Mouse (Mus musculus) cerebellum, postnatal 25 days (tissue): ENCODE measurements around the gene Tsc22d4.
"Not testable (repeated sequence)": the region's sequence is repeated elsewhere in the genome, so short reads cannot be mapped to it uniquely, and the experiment has no call there.

Source experiments
- DNase-seq, 2 experiments: peaks; one replicate each; pipeline ENCODE4 v3.0.0; 2021; ENCODE audit warnings: mixed read lengths in 2 of 2

The Tsc22d4 gene

GRCm38 (mm10) chr5:137745214-137746171 is at the start of gene Tsc22d4:
TSS of gene Tsc22d4 (plus strand) at chr5:137745730.
- peak; percentile 88 to 90 for DNase-seq

GRCm38 (mm10) chr5:137695930-137696329 is 49.6 kb upstream of the Tsc22d4 start:
- no peak for DNase-seq

DNA sequence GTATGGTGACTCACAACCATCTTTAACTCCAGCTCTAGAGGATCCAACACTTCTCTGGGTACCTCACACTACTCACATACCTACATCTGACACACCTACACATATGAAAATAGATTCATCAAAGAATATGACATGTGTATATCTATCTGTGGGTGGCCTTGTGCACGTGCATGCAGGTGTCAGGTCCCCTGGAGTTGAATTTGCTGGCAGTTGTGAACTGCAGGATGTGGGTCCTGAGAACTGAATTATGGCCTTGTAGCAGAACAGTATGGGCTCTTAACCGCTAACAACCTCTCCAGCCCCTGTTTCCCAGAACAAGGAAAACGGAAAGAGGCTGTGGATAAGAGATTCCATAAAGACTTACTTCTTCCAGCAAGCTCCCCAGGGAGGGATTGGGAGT is 46.5 kb upstream of the Tsc22d4 start:
- no peak for DNase-seq

GRCm38 (mm10) chr5:137699850-137700249 is 45.7 kb upstream of the Tsc22d4 start:
- no peak for DNase-seq

DNA sequence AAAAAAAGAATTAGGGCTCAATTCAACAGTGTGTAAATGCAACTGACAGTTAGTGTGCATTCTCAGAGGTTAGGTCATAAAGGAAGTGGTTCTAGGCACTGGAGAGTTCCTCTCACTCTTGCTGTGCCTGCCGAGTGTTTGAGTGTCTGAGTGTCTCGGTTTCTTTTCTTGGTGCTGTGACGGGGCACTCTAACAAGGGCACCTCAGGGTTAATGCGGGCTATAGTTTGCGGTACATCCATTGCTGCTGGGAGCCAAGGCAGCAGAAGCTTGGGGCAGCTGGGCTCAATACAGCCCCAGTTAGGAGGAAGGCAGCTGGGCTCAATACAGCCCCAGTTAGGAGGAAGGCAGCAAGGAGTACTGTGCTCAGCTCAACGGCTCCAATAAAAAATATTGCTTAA is 40.3 kb upstream of the Tsc22d4 start:
- no peak for DNase-seq

- peak; percentile 76 to 87 for DNase-seq
These were observed 38.5 kb upstream of the Tsc22d4 start for GRCm38 (mm10) chr5:137706913-137707633.

GRCm38 (mm10) chr5:137713454-137713853 is 32.1 kb upstream of the Tsc22d4 start:
- no peak for DNase-seq

DNA sequence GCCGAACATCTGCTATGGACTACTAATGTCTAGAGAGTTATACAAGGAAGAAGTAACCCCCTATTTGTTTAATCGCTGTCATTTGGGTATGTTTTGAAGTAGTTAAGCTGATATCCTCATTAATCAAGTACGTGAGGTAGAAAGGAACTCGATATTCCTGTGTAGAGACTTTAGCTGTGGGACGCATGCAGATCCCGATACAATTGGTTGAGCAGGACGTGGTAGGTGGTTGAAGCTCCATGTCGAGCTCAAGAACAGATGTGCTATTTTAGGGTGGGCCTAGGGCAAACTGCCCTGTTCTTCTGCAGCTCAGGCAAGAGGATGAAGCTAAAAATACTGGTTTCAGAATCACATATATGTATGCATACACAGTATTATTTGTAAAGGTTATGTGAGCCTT is 29.8 kb upstream of the Tsc22d4 start:
- no peak for DNase-seq

DNA sequence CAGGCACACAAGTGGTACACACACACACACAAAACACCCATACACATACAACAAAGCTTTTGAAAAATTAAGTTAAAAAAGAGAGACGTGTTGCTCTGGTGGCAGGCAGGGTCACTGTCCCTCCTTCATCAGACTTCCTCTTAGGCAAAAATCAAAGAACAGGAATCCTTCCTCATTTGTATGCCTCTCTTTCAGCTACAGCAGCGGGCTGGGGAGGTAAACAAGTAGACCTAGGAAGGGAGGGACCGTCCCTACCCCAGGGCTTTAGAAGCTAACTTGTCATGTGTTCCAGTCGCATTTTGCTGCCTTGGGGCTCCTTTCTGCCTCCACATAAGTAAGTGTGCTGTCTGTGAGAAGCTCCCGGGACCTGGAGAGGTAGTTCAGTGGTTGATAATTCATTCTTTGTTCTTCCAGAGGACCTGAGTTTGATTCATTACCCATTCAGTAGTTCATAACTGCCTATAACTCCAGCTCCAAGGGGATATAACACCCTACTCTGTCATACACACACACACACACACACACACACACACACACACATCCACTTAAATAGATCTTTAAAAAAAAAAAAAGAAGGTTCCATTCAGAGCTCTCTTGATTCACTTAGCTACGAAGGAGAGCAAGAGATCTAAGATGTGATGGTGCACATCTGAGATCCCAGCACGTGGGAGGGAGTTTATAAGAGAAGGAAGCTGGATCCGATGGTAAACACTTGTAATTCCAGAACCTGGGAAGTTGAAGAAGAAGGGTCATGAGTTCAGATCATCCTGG is 27.3 kb upstream of the Tsc22d4 start:
- DNase-seq, result no peak

DNA sequence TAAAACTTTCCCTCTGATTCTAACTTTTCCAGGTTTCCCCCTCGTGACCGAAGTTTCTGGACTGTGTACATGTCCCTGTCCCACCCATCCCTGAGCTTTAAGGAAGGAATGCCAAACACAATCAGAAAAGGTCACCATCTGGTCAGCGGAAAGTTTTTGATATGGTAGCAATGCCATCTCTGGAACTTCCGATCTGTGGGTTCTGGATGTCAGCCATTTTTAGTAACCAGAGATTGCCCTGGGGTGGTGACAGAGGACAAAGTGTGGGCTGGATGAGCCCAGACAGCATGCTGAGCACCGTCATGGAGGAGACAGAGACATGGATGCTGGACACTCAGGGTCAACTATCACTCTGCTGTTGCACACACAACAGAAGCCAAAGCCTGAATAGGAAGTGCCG is 26.4 kb upstream of the Tsc22d4 start:
- no peak for DNase-seq

GRCm38 (mm10) chr5:137720558-137721164 is 24.9 kb upstream of the Tsc22d4 start:
- DNase-seq, result not testable (repeated sequence)

- DNase-seq, result no peak
These were observed 21.7 kb upstream of the Tsc22d4 start for GRCm38 (mm10) chr5:137723840-137724239.

- no peak for DNase-seq
These were observed 18.8 kb upstream of the Tsc22d4 start for GRCm38 (mm10) chr5:137726767-137727166.

- no peak for DNase-seq
These were observed 11.8 kb upstream of the Tsc22d4 start for GRCm38 (mm10) chr5:137733638-137734288.

DNA sequence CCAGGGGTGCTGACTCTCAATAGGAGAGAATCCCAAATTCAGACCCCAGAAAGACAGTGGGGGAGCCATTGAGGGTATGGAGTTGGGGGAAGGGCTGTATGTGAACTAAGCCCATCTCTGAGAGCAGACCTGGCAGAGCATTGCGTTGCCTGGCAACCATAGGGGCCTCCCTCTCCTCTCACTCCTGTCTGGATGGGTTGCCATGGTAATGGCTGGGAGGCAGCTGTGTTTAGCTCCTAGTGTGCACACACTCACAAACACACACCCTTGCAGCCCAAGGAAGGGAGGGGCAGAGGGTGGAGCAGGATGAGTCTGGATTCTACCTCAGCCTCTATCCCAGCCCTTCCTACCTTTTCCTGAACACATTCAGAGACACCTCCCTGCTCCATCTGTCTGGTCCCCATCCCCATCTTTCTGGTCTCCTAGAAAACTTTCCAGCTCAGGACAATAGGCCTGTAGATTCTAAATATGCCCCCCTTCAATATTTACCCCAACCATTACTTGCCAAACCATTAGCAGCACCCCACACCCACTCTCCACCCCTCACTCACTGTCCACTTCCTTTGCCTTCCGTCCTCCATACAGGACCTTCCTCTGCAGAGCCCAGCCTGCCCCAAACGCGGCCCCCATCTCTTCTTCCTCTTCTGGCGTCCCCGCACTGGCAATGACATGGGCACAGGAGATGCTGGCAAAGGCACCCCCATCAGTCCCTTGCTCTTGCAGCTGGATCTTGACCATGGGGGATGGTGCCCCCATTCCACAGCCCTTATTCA is 11.1 kb upstream of the Tsc22d4 start:
- DNase-seq, result peak in 1 of 2 experiments; percentile 38

GRCm38 (mm10) chr5:137737400-137737940 is 8.1 kb upstream of the Tsc22d4 start:
- DNase-seq, result peak in 1 of 2 experiments; percentile 45

- no peak for DNase-seq
These were observed 7.0 kb upstream of the Tsc22d4 start for GRCm38 (mm10) chr5:137738516-137738915.

DNA sequence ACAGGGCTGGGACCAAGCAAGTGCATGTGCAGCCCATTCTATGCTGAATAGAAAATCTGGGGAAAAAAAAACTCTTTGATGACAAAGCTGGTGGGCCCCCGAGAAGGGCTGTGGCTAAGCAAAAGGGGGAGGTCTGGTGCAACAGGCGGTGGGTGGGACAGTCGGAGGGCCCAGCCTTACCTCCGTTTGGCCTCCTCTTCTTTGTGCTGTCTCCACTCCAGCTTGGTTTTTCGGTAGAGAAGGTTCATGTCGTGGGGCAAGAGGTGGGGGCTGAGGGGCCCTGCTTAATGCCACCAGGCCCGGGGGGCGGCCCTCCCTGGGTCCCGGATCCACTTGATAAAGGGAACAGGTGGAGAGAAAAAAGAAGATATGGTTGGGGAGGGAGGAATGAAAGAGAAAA is 6.1 kb upstream of the Tsc22d4 start:
- no peak for DNase-seq

DNA sequence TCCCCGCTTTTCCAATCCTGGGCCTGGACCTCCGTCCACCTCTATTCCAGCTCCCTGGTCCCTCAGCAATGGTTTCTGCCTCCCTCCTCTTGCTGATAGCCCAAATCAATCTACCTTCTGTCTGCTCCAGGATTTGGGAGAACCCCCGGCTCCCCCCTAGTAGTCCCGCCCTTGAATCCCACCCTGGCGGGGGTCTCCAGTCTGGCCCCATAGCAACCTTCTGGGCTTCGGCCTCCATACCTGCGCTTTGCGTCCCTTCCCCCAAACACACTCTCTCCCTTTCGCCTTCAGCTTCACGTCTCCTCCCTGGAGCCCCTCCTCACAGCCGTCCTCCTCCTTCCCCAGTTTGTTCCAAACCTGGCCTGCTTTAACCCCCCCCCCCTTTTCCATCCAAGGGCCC is 5.0 kb upstream of the Tsc22d4 start:
- DNase-seq, result peak; percentile 27 to 46

GRCm38 (mm10) chr5:137741023-137741931 is 4.3 kb upstream of the Tsc22d4 start, which contains the start of gene Nyap1:
TSS of gene Nyap1 (minus strand) at chr5:137741607.
- DNase-seq, result peak; percentile 92
